Mouse (Mus musculus) MEL (cell line): Measurements from ENCODE around the gene Otop3. TPM values are rescaled to one million over a fixed set of nuclear protein-coding genes. Genes with fewer than 3 reads are reported as not detected.

Source experiments
- DNase-seq: peaks from one replicate; pipeline ENCODE4 v3.0.0; 2011; ENCODE audit warnings: low read depth, low spot score
- H3K27ac ChIP-seq: 2 replicates; pipeline ENCODE4 v1.5.1; 2012; ENCODE audit warnings: low read depth, mild to moderate bottlenecking, control low read depth, low read length, moderate library complexity; ENCODE audit not compliant: control insufficient read depth
- H3K27me3 ChIP-seq, 2 experiments: fragments of 150-350 bp in 1 of 2; sonication (generic) in 1 of 2; 2 replicates each; pipeline ENCODE4 v1.6.1; 2012; ENCODE audit warnings: low read length in 2 of 2, mild to moderate bottlenecking in 2 of 2, improper control_type of control experiment in 1 of 2, moderate library complexity in 1 of 2; ENCODE audit not compliant: insufficient read depth in 2 of 2, control insufficient read depth in 1 of 2
- H3K36me3 ChIP-seq, 2 experiments: 2 replicates each; pipeline ENCODE4 v1.6.1; 2012 to 2014; ENCODE audit warnings: low read length in 2 of 2, improper control_type of control experiment in 1 of 2, inconsistent platforms in 1 of 2, mild to moderate bottlenecking in 1 of 2; ENCODE audit not compliant: insufficient read depth in 2 of 2, control insufficient read depth in 1 of 2
- H3K4me1 ChIP-seq, 2 experiments: fragments of 150-350 bp in 1 of 2; sonication (generic) in 1 of 2; 2 replicates each; pipeline ENCODE4 v1.6.1; 2012; ENCODE audit warnings: low read length in 2 of 2, improper control_type of control experiment in 1 of 2, mild to moderate bottlenecking in 1 of 2; ENCODE audit not compliant: insufficient read depth in 2 of 2, control insufficient read depth in 1 of 2
- H3K4me3 ChIP-seq, 2 experiments: fragments of 150-350 bp in 1 of 2; sonication (generic) in 1 of 2; 2 replicates each; pipeline ENCODE4 v1.5.1; 2012; ENCODE audit warnings: low read depth in 2 of 2, low read length in 2 of 2, mild to moderate bottlenecking in 2 of 2, moderate library complexity in 2 of 2, control low read depth in 1 of 2, improper control_type of control experiment in 1 of 2; ENCODE audit not compliant: control insufficient read depth in 1 of 2, insufficient read depth in 1 of 2
- H3K79me2 ChIP-seq: 2 replicates; pipeline ENCODE4 v1.6.1; 2012; ENCODE audit warnings: mild to moderate bottlenecking, low read length, moderate library complexity; ENCODE audit not compliant: control insufficient read depth, poor library complexity, insufficient read depth
- H3K9ac ChIP-seq: 2 replicates; pipeline ENCODE4 v1.6.1; 2012; ENCODE audit warnings: low read depth, mild to moderate bottlenecking, control low read depth, low read length, moderate library complexity; ENCODE audit not compliant: control insufficient read depth, poor library complexity, severe bottlenecking
- H3K9me3 ChIP-seq: fragments of 150-350 bp; sonication (generic); replicated peaks from 2 replicates; pipeline ENCODE4 v1.6.1; 2012; ENCODE audit warnings: mild to moderate bottlenecking, low read length, improper control_type of control experiment, moderate library complexity; ENCODE audit not compliant: insufficient read depth
- CTCF ChIP-seq, 3 experiments: IDR thresholded peaks in 2 of 3; conservative IDR thresholded peaks in 1 of 3; 2 replicates each; pipeline ENCODE4 v1.5.1; 2011 to 2012; ENCODE audit warnings: low read length in 3 of 3, low read depth in 2 of 3, mild to moderate bottlenecking in 2 of 3, improper control_type of control experiment in 1 of 3, inconsistent platforms in 1 of 3, mixed read lengths in 1 of 3, moderate library complexity in 1 of 3; ENCODE audit not compliant: control insufficient read depth in 1 of 3, insufficient read depth in 1 of 3, poor library complexity in 1 of 3, severe bottlenecking in 1 of 3
- E2F4 ChIP-seq: IDR thresholded peaks from 2 replicates; pipeline ENCODE4 v1.6.1; 2011; ENCODE audit warnings: low read depth, low read length, improper control_type of control experiment, borderline replicate concordance
- ETS1 ChIP-seq: IDR thresholded peaks from 2 replicates; pipeline ENCODE4 v1.6.1; 2012; ENCODE audit warnings: low read depth, mild to moderate bottlenecking, inconsistent platforms, low read length, improper control_type of control experiment, moderate library complexity
- GABPA ChIP-seq: IDR thresholded peaks from 2 replicates; pipeline ENCODE4 v1.6.1; 2012; ENCODE audit warnings: low read depth, mild to moderate bottlenecking, inconsistent platforms, low read length, improper control_type of control experiment, moderate library complexity
- MAX ChIP-seq: IDR thresholded peaks from 2 replicates; pipeline ENCODE4 v1.6.1; 2011; ENCODE audit warnings: low read length, improper control_type of control experiment
- MEF2A ChIP-seq: IDR thresholded peaks from 2 replicates; pipeline ENCODE4 v1.6.1; 2014; ENCODE audit warnings: low read depth, mild to moderate bottlenecking, inconsistent platforms, low read length, improper control_type of control experiment; ENCODE audit not compliant: poor library complexity, insufficient replicate concordance, severe bottlenecking; ENCODE audit errors: extremely low read depth
- MXI1 ChIP-seq: IDR thresholded peaks from 2 replicates; pipeline ENCODE4 v1.6.1; 2011; ENCODE audit warnings: mild to moderate bottlenecking, low read depth, low read length, improper control_type of control experiment
- POLR2A ChIP-seq, 2 experiments: IDR thresholded peaks; 2 replicates each; pipeline ENCODE4 v1.6.1; 2011 to 2012; ENCODE audit warnings: low read length in 2 of 2, mild to moderate bottlenecking in 2 of 2, control low read depth in 1 of 2, improper control_type of control experiment in 1 of 2, low read depth in 1 of 2, moderate library complexity in 1 of 2; ENCODE audit not compliant: control insufficient read depth in 1 of 2, insufficient read depth in 1 of 2, poor library complexity in 1 of 2
- POLR2AphosphoS5 ChIP-seq: IDR thresholded peaks from 2 replicates; pipeline ENCODE4 v1.6.1; 2012; ENCODE audit warnings: low read depth, borderline replicate concordance, mild to moderate bottlenecking, inconsistent platforms, low read length, moderate library complexity, mixed read lengths
- RAD21 ChIP-seq: IDR thresholded peaks from 2 replicates; pipeline ENCODE4 v1.6.1; 2011; ENCODE audit warnings: mild to moderate bottlenecking, low read depth, low read length, improper control_type of control experiment
- SIN3A ChIP-seq: IDR thresholded peaks from 2 replicates; pipeline ENCODE4 v1.6.1; 2012; ENCODE audit warnings: low read length, improper control_type of control experiment, inconsistent platforms
- SMC3 ChIP-seq: IDR thresholded peaks from 2 replicates; pipeline ENCODE4 v1.6.1; 2011; ENCODE audit warnings: low read depth, low read length, improper control_type of control experiment
- USF2 ChIP-seq, 2 experiments: IDR thresholded peaks; 2 replicates each; pipeline ENCODE4 v1.6.1; 2011 to 2012; ENCODE audit warnings: improper control_type of control experiment in 2 of 2, low read length in 2 of 2, borderline replicate concordance in 1 of 2, inconsistent platforms in 1 of 2, low read depth in 1 of 2, mild to moderate bottlenecking in 1 of 2; ENCODE audit not compliant: insufficient read depth in 1 of 2
- ZC3H11A ChIP-seq: IDR thresholded peaks from 2 replicates; pipeline ENCODE4 v1.6.1; 2012; ENCODE audit warnings: low read depth, mild to moderate bottlenecking, inconsistent platforms, low read length, improper control_type of control experiment
- polyA plus RNA-seq, 2 experiments: library from polyadenylated mRNA; stranded (reverse) in 1 of 2; unstranded in 1 of 2; fragments of >175 nt in 1 of 2; fragments of >200 nt in 1 of 2; gene quantifications; 2 replicates each; pipeline versions ENCODE4 v1.2.1 to v1.2.4; 2012; ENCODE audit warnings: low replicate concordance in 2 of 2, low read depth in 1 of 2; ENCODE audit not compliant: insufficient read length in 2 of 2, insufficient read depth in 1 of 2, missing spikeins in 1 of 2
- total RNA-seq: library from RNA; depleted of rRNA; stranded (reverse); fragments of 300-350 nt; gene quantifications from 2 replicates; pipeline ENCODE4 v1.2.3, GENCODE M21; 2012

Gene Otop3
- total and polyA plus RNA-seq, 3 experiments = not detected

GRCm38 (mm10) chr11:115323354-115323753 is 11.2 kb upstream of the Otop3 start:
- no peak overlapping the region for H3K4me3 ChIP-seq
- TF ChIP-seq USF2 (IDR thresholded peaks at IDR 0.05; ENCODE audit: borderline replicate concordance in 1 of 2, insufficient read depth in 1 of 2, low read depth in 1 of 2, low read length in 2 of 2) (no peak), ZC3H11A (no peak), RAD21 (no peak), MAX (no peak), E2F4 (no peak), SIN3A (no peak), MXI1 (no peak), GABPA (no peak), ETS1 (no peak)
- H3K27me3 ChIP-seq = peaks cover 2 to 4% of the 10 kb centered on the region in 2 experiments; a peak in 3 of 4 replicates
- no peaks in the 10 kb centered on the region for H3K4me1 ChIP-seq
- no peaks in the 10 kb centered on the region for H3K36me3 ChIP-seq
- H3K27ac ChIP-seq = no peak overlapping the region
- no peak for DNase-seq
- no peak overlapping the region for H3K9ac ChIP-seq
- H3K9me3 ChIP-seq = no peaks in the 10 kb centered on the region
- no peaks in the 10 kb centered on the region for H3K79me2 ChIP-seq

DNA sequence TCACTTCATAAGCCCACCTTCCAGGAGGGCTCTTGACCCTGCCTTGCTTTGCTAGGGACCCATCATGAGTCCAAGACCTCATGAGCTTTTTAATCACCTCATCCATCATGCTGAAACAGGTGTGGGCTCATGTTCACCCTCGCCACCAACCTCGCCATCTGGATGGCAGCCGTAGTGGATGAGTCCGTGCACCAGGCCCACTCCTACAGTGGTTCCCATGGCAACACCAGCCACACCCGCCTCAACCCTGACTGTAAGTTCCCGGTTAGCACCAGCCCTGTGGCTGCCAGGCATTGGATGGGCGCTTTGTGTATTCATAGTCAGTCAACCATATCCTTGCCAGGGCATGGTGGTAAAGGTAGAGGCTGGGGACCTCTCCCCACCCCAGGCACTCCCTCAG is 7.8 kb upstream of the Otop3 start:
- peaks cover 8 to 10% of the 10 kb centered on the region in 2 experiments for H3K27me3 ChIP-seq
- TF ChIP-seq POLR2A (IDR thresholded peaks at IDR 0.05; ENCODE audit: control insufficient read depth in 1 of 2, insufficient read depth in 1 of 2, low read depth in 1 of 2, low read length in 2 of 2, poor library complexity in 1 of 2) (0 out of 4 replicates have a peak, but pooled peaks of 1 of the 2 experiments have one; percentile 26), MEF2A (no peak)

GRCm38 (mm10) chr11:115329339-115329738 is 5.2 kb upstream of the Otop3 start:
- Histone ChIP-seq H3K4me1 (no peaks in the 10 kb centered on the region), H3K27ac (no peak overlapping the region), H3K79me2 (no peaks in the 10 kb centered on the region), H3K4me3 (no peak overlapping the region), H3K9ac (no peak overlapping the region), H3K36me3 (no peaks in the 10 kb centered on the region), H3K9me3 (no peaks in the 10 kb centered on the region), H3K27me3 (peaks cover 8 to 10% of the 10 kb centered on the region in 2 experiments)
- DNase-seq = peak; percentile 66
- TF ChIP-seq RAD21 (peak; percentile 14), POLR2AphosphoS5 (no peak), CTCF (IDR thresholded peaks at IDR 0.05 in 2 of 3, conservative IDR thresholded peaks at IDR 0.05 in 1 of 3; ENCODE audit: control insufficient read depth in 1 of 3, insufficient read depth in 1 of 3, low read depth in 2 of 3, low read length in 3 of 3, poor library complexity in 1 of 3, severe bottlenecking in 1 of 3) (peak; percentile 69 to 83 (median 70)), SMC3 (peak; percentile 55)

More for the DNA sequence above, 7.8 kb upstream of the Otop3 start:
- no peak for DNase-seq
- Histone ChIP-seq H3K4me3 (no peak overlapping the region), H3K27ac (no peak overlapping the region), H3K4me1 (no peaks in the 10 kb centered on the region), H3K36me3 (no peaks in the 10 kb centered on the region), H3K79me2 (no peaks in the 10 kb centered on the region), H3K9me3 (no peaks in the 10 kb centered on the region), H3K9ac (no peak overlapping the region)
